Mouse (Mus musculus) kidney, postnatal 14 days (tissue): ENCODE measurements at regions not wholly inside any gene's neighbourhood (a gene's known extent, or its start where the extent isn't known, plus 50 kb on each side); places are given as distances from the start of the nearest gene placed in this dataset.

Source experiments
- DNase-seq: peaks from one replicate; pipeline ENCODE4 v3.0.0; 2022; ENCODE audit warnings: mixed read lengths

GRCm38 (mm10) chr4:31403976-31404375, 559.9 kb upstream of the Map3k7 start:
- DNase-seq = no peak

GRCm38 (mm10) chr4:31404840-31405714, 558.8 kb upstream of the Map3k7 start:
- no peak for DNase-seq

GRCm38 (mm10) chr4:31410157-31410556, 553.7 kb upstream of the Map3k7 start:
- DNase-seq = no peak

- no peak for DNase-seq
Measured at GRCm38 (mm10) chr4:31411770-31412525, 551.9 kb upstream of the Map3k7 start.

GRCm38 (mm10) chr4:31417161-31417560, 546.7 kb upstream of the Map3k7 start:
- DNase-seq = no peak

- peak; percentile 54 for DNase-seq
Measured at GRCm38 (mm10) chr4:31419240-31419639, 544.7 kb upstream of the Map3k7 start.

- DNase-seq = no peak
Measured at GRCm38 (mm10) chr4:31420167-31420566, 543.7 kb upstream of the Map3k7 start.

GRCm38 (mm10) chr4:31421386-31421785, 542.5 kb upstream of the Map3k7 start:
- peak; percentile 22 for DNase-seq

GRCm38 (mm10) chr4:31425135-31425534, 538.8 kb upstream of the Map3k7 start:
- DNase-seq = no peak

- DNase-seq = no peak
Measured at GRCm38 (mm10) chr4:31425716-31426115, 538.2 kb upstream of the Map3k7 start.

GRCm38 (mm10) chr4:31426169-31427030, 537.5 kb upstream of the Map3k7 start:
- DNase-seq = no peak

GRCm38 (mm10) chr4:31433943-31434342, 530.0 kb upstream of the Map3k7 start:
- no peak for DNase-seq

GRCm38 (mm10) chr4:31454898-31455297, 509.0 kb upstream of the Map3k7 start:
- DNase-seq = peak; percentile 2

GRCm38 (mm10) chr4:31455466-31455865, 508.4 kb upstream of the Map3k7 start:
- DNase-seq = peak; percentile 21

GRCm38 (mm10) chr4:31462456-31462855, 501.4 kb upstream of the Map3k7 start:
- no peak for DNase-seq

- no peak for DNase-seq
Measured at GRCm38 (mm10) chr4:31463130-31463698, 500.7 kb upstream of the Map3k7 start.

GRCm38 (mm10) chr4:31468306-31468705, 495.6 kb upstream of the Map3k7 start:
- DNase-seq = peak; percentile 28

GRCm38 (mm10) chr4:31469803-31470202, 494.1 kb upstream of the Map3k7 start:
- DNase-seq = no peak

GRCm38 (mm10) chr4:31492535-31492934, 471.4 kb upstream of the Map3k7 start:
- DNase-seq = no peak

- no peak for DNase-seq
Measured at GRCm38 (mm10) chr4:31493087-31493511, 470.8 kb upstream of the Map3k7 start.

- DNase-seq = no peak
Measured at GRCm38 (mm10) chr4:31499888-31500287, 464.0 kb upstream of the Map3k7 start.

GRCm38 (mm10) chr4:31500432-31500831, 463.5 kb upstream of the Map3k7 start:
- no peak for DNase-seq
